Mouse (Mus musculus): ENCODE data around the gene Fubp1.

DNA sequence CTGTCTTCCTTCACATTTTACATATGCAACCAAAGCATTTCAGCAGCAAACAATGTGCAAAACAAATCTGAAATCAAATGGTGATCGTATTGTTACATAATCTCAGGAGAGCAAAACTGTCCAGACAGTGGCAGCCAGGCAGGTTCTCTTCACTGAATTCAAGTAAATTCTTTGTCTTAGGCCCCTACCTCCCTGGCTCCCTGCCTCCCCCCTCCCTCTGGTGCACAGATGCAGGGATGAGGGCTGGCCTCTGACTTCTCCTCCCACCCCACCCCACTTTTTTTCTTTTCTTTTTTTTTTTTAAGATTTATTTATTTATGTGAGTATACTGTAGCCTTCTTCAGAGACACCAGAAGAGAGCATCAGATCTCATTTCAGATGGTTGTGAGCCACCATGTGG, 50.1 kb downstream of the Fubp1 start:
- no peak for TF ChIP-seq EP300 (IDR thresholded peaks at IDR 0.05)
- TF ChIP-seq CTCF (IDR thresholded peaks at IDR 0.05), result no peak
